Mouse (Mus musculus) common myeloid progenitor, adult 5-6 weeks (primary cell): ENCODE results near the gene Rps7. TPM values are rescaled to one million over a fixed set of nuclear protein-coding genes. Genes with fewer than 3 reads are reported as not detected.

Experiments
- ATAC-seq: replicated peaks from 2 replicates; pipeline ENCODE4 v1.8.0; 2016; ENCODE audit warnings: low read depth, mild to moderate bottlenecking, moderate TSS enrichment, inconsistent platforms; ENCODE audit not compliant: poor library complexity, severe bottlenecking
- total RNA-seq: library from RNA; stranded (forward); fragments of 200-1000, 187-1606 nt; gene quantifications from 2 replicates; pipeline ENCODE4 v1.2.3, GENCODE M21; 2017

The Rps7 gene
- total RNA-seq, 1 experiment from 2014 or later = 5,654 TPM

- no peak for ATAC-seq
Observed at GRCm38 (mm10) chr12:28621451-28622166, 14.1 kb downstream of the Rps7 start.

GRCm38 (mm10) chr12:28617297-28617696 lies 18.5 kb downstream of the Rps7 start:
- 0 out of 2 replicates have a peak, but pooled peaks have one; percentile 42 for ATAC-seq

- no peak for ATAC-seq
Observed at GRCm38 (mm10) chr12:28614401-28614800, 21.4 kb downstream of the Rps7 start.

GRCm38 (mm10) chr12:28612391-28612790 lies 23.4 kb downstream of the Rps7 start:
- no peak for ATAC-seq

GRCm38 (mm10) chr12:28607546-28608305 lies 28.0 kb downstream of the Rps7 start:
- ATAC-seq = no peak

- no peak for ATAC-seq
Observed at GRCm38 (mm10) chr12:28603494-28603893, 32.3 kb downstream of the Rps7 start.

- ATAC-seq = no peak
Observed at GRCm38 (mm10) chr12:28602259-28602658, 33.5 kb downstream of the Rps7 start.

GRCm38 (mm10) chr12:28598526-28598991 lies 37.2 kb downstream of the Rps7 start:
- no peak for ATAC-seq

- ATAC-seq = no peak
Observed at GRCm38 (mm10) chr12:28598110-28598509, 37.6 kb downstream of the Rps7 start.

- ATAC-seq = no peak
Observed at GRCm38 (mm10) chr12:28597699-28598098, 38.1 kb downstream of the Rps7 start.

GRCm38 (mm10) chr12:28596851-28597250 lies 38.9 kb downstream of the Rps7 start:
- ATAC-seq = no peak

- ATAC-seq = no peak
Observed at GRCm38 (mm10) chr12:28590428-28590827, 45.3 kb downstream of the Rps7 start.

GRCm38 (mm10) chr12:28589090-28589868 lies 46.5 kb downstream of the Rps7 start:
- peak; percentile 97 for ATAC-seq

GRCm38 (mm10) chr12:28587949-28588348 lies 47.8 kb downstream of the Rps7 start:
- ATAC-seq = no peak

- ATAC-seq = no peak
Observed at GRCm38 (mm10) chr12:28584036-28584435, 51.7 kb downstream of the Rps7 start.

GRCm38 (mm10) chr12:28582423-28582822 lies 53.3 kb downstream of the Rps7 start, which contains the start of gene Allc:
TSS of gene Allc (minus strand) at chr12:28582523.
- no peak for ATAC-seq

Other genes starting within 250 kb of the Rps7 start
- not detected in 2 replicates for gene Dcdc2c, start 83.6 kb downstream of the Rps7 start, total RNA-seq
- gene Allc, start 53.4 kb downstream of the Rps7 start, total RNA-seq = not detected in 2 replicates
- gene Colec11, start 12.6 kb downstream of the Rps7 start, total RNA-seq = not detected in 2 replicates
- gene Rnaseh1, start 13.6 kb upstream of the Rps7 start, total RNA-seq = 20.8 and 21.5 TPM in 2 replicates
- gene Adi1, start 39.3 kb upstream of the Rps7 start, total RNA-seq = 34.9 and 49.0 TPM in 2 replicates
- 57.3 and 57.8 TPM in 2 replicates for gene Trappc12, start 114.5 kb upstream of the Rps7 start, total RNA-seq
- 21.7 and 27.4 TPM in 2 replicates for gene Eipr1, start 115.8 kb upstream of the Rps7 start, total RNA-seq